Mouse (Mus musculus) layer of hippocampus, postnatal 10 days (tissue): ENCODE measurements around the gene Otud7b. TPM values are rescaled to one million over a fixed set of nuclear protein-coding genes. Genes with fewer than 3 reads are reported as not detected.
"Not testable (repeated sequence)": the region's sequence is repeated elsewhere in the genome, so short reads cannot be mapped to it uniquely, and the experiment has no call there.

ENCODE experiments used
- DNase-seq, 2 experiments: peaks; one replicate each; pipeline ENCODE4 v3.0.0; 2021; ENCODE audit warnings: low spot score in 2 of 2
- total RNA-seq, 2 experiments: library from RNA; stranded (reverse); gene quantifications; 2 replicates each; pipeline ENCODE4 v1.2.3; 2021

Gene Otud7b
- total RNA-seq, 2 experiments from 2014 or later: 17.7 to 21.0 TPM

GRCm38 (mm10) chr3:96175251-96175650 is 70.9 kb downstream of the Otud7b start:
- no peak for DNase-seq

DNA sequence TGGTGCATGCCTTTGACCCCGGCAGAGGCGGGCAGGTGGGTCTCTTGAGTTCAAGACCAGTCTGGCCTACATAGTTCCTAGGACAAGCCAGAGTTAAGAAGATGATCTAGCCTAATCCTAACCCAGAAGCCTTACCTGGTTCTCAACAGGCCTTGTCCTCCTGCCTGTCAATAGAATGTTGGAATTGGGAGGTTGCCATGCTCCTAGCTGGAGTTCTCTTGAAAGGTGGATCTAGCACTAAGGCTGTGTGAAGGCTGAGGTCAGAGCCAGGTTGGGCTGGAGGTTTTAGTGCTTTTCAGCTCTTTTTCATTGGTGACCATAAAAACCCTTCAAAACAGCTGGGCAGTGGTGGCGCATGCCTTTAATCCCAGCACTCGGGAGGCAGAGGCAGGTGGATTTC is 74.1 kb downstream of the Otud7b start:
- no peak for DNase-seq

- no peak for DNase-seq
Measured at GRCm38 (mm10) chr3:96178902-96179301, 74.6 kb downstream of the Otud7b start.

DNA sequence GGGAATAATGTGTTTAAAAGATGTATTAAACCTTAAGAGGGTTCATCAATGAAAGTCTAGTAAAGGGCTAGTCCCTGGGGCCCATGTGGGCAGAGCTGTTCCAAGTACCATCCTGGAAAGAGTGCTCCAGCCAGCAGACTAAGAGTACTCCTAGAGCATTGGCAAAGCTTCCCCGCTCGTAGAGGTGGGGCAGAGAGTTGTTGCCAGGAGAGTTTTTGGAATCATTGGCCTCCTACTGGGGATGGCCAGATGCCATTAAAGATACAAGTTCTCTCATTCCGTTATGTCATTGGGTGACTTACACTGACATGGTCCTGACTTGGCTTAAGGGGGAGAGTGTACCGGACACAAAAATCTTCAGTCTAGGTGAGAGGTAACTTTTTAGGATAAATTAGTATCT is 75.2 kb downstream of the Otud7b start:
- DNase-seq: no peak

GRCm38 (mm10) chr3:96180727-96181477 is 76.6 kb downstream of the Otud7b start, which contains the start of gene Sv2a:
Sv2a (plus strand) TSS chr3:96181151.
- peak; percentile 75 to 79 for DNase-seq

DNA sequence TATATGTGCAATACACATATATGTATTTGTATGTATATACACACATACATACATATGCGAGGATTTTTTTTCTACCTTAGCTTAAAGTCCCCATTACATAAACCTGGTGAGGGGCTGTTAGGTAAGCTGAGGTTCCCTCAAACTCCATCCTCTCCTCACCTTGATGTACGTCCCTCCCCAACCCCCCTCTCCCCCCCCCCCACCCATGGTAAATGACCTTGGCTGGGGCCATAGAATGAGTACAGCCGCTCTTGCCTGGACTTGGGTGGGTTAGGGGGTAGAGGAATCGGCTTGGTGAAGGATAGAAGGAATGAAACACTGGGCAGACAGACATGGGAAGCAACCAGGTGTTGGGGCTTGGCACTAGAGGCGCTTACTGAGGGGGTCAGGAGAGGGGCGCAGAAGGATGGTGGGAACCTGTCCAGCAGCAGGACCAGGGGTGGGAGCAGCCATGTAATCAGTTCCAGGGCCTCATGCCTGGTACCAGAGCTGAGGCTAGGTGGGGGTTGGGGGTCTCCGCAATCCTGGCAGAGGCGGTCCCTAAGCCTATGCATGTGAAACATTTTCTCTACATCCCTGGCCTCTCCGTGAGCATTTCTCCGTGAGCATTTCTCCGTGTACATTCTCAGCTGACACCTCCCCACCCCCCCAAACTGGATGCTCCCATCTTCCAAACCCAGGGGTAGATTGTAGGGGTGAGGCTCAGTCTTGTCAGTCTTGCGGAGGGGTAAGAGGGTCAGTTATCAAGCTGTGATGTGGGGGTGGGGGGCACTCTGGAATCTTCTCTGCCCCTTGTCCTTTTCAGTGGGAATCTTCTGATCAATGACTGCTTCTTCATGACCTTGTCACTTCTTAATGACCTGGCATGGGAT is 77.4 kb downstream of the Otud7b start:
- no peak for DNase-seq

DNA sequence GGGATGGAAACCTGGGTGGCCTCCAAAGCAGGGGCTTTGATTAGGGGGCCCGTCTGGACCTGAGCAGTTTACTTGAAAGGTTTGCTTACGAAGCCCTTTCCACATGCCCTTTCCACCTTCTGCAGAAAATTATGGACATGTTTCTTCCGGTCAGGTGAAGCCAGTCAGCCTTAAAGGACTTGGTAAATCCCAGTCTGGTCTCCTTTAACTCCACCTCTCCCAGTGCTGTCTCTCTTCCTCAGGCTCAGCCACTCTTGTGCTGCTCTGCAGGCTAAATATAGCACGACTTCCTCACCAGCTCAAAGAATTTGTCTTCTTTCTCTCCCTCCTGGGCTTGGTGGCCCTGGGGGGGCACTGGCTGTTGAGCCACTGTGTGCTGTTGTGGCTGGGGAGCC is 78.1 kb downstream of the Otud7b start:
- no peak for DNase-seq

- DNase-seq: no peak
Measured at GRCm38 (mm10) chr3:96192977-96193376, 88.7 kb downstream of the Otud7b start.

DNA sequence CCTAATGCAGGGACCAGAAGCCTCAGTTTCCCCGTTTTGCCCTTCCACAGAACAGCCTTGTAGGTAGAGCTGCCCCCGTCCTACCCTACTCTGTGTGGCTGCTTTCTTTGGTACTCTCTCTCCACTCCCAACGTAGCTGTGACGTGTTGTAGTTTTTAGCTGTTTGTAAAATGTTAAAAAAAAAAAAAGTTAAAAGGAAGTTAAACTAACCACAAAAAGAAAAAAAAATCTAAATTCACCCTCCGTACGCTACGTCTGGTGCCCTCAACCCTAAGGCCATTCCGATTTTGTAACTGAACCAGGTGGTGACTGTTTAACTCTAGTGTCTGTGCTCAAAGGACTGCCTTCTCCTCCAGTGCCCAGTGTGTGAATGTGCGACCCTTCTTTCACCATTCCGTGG is 90.6 kb downstream of the Otud7b start:
- no peak for DNase-seq

- DNase-seq: no peak
Measured at GRCm38 (mm10) chr3:96195616-96196313, 91.4 kb downstream of the Otud7b start.

DNA sequence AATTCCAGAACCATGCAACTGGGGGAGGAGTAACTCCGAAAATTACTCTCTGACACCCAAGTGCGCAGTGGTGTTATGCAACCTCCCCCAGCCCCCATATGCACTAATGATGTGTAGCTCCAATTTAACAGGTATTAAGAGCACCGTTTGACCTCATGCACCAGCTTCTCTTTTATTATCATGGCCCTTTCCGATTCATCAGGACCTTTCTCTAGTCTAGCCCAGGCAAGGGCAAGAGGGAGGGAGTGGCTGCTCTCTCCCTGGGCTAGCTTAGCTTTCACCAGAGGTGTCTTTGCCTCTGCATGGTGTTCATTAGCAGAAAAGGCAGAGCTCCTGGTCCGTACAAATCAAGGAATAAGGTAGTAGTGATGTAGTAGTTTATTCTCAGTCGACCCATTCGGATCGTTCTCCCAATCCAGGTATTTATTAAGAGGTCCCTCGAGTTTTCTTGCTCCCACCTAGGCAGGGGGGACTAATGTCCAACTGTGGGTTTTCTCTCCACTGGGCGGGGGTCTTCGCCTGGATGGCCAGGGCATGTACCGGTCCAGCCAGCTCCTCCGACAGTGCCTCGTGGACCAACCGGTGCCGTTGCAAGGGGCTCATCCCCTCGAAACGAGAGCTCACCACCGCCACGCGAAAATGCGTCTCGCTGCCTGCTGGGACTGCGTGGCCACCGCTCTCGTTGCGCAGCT is 92.3 kb downstream of the Otud7b start:
- no peak for DNase-seq

- DNase-seq: peak; percentile 84 to 88
Measured at GRCm38 (mm10) chr3:96197129-96197749, 92.9 kb downstream of the Otud7b start.

- no peak for DNase-seq
Measured at GRCm38 (mm10) chr3:96198181-96198580, 93.9 kb downstream of the Otud7b start.

GRCm38 (mm10) chr3:96198601-96199251 is 94.4 kb downstream of the Otud7b start:
- DNase-seq: not testable (repeated sequence)

GRCm38 (mm10) chr3:96199731-96200130 is 95.4 kb downstream of the Otud7b start:
- DNase-seq: no peak

DNA sequence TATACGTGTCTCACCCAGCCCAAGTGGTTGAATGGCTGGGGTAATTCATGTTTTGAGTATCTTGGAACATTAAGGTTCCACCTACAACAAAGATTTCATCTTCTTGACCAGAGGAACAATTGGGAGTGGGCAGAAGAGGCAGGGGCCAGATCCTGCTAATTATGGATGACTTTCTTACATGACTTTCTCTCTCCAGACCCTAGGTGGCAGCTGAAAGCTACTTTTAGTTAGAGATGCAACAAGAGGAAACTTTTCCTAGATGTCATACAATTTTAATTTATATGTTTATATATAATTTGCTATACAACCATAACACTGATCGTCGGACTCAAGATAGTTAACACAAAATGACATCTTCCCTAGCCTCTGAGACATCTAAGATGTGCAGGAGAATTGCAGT is 103.5 kb downstream of the Otud7b start:
- DNase-seq: no peak

GRCm38 (mm10) chr3:96209242-96209641 is 104.9 kb downstream of the Otud7b start:
- no peak for DNase-seq
